Mouse (Mus musculus) liver, embryonic 14.5 days (tissue): ENCODE measurements around the gene Arhgap10.

Experiments used
- CTCF ChIP-seq: IDR thresholded peaks from 2 replicates; pipeline ENCODE4 v1.5.1; 2016; ENCODE audit warnings: antibody characterized with exemption, low read depth, control low read depth
- EP300 ChIP-seq: IDR thresholded peaks from 2 replicates; pipeline ENCODE4 v1.6.1; 2016; ENCODE audit warnings: antibody characterized with exemption, low read depth

- TF ChIP-seq CTCF (no peak), EP300 (no peak)
These were observed 133.7 kb downstream of the Arhgap10 start for GRCm38 (mm10) chr8:77384080-77384479.
